Comparison of ENCODE assay signal across 26 mouse cellular contexts in genomic region chr6:34770491-34770890, GRCm38 (mm10). TPM values are rescaled to one million over a fixed set of nuclear protein-coding genes. Genes with fewer than 3 reads are reported as not detected.
DNase-seq lines count a peak whose midpoint lies in the region; ATAC-seq lines count a peak whose summit lies in the region.
"Had no signal": no experiment of that assay in that cellular context is flagged by ENCODE, and none has a peak within 500 bp of the region (broad histone marks: within the 10 kb centered on the region; RNA-seq: fewer than 3 reads in every experiment).

No protein-coding gene starts in this region.

- 42% methylated on average over 6 of the region's 6 CpGs for WGBS in heart, embryonic 10.5 days
- WGBS in heart, embryonic 13.5 days: 36% methylated on average over 6 of the region's 6 CpGs
- WGBS in heart, embryonic 16.5 days: 34% methylated on average over 6 of the region's 6 CpGs

- H3K4me1 ChIP-seq in heart, embryonic 10.5 days: peaks cover 8% of the 10 kb centered on the region; the same call in 1 of the 2 replicates
- H3K4me1 ChIP-seq in heart, embryonic 13.5 days: peaks cover 20% of the 10 kb centered on the region
- peaks cover 9% of the 10 kb centered on the region for H3K4me1 ChIP-seq in heart, embryonic 16.5 days (ENCODE audit: control insufficient read depth, insufficient read depth, low read length)
- H3K4me1 ChIP-seq: forebrain, embryonic 10.5 days; forebrain, embryonic 13.5 days; hindbrain, embryonic 10.5 days; hindbrain, embryonic 13.5 days; intestine, embryonic 15.5 days had no signal

- H3K36me3 ChIP-seq in heart, embryonic 10.5 days: peaks cover 68% of the 10 kb centered on the region
- H3K36me3 ChIP-seq in heart, embryonic 13.5 days: peaks cover 88% of the 10 kb centered on the region
- H3K36me3 ChIP-seq in heart, embryonic 16.5 days (ENCODE audit: control insufficient read depth, insufficient read depth): peaks cover 36% of the 10 kb centered on the region

- H3K9me3 ChIP-seq in heart, embryonic 10.5 days: no peaks in the 10 kb centered on the region
- no peaks in the 10 kb centered on the region for H3K9me3 ChIP-seq in heart, embryonic 13.5 days
- no peaks in the 10 kb centered on the region for H3K9me3 ChIP-seq in heart, embryonic 16.5 days (replicated peaks; ENCODE audit: control insufficient read depth, low read length)
- H3K9me3 ChIP-seq: forebrain, embryonic 10.5 days; forebrain, embryonic 13.5 days; hindbrain, embryonic 10.5 days; hindbrain, embryonic 13.5 days; intestine, embryonic 15.5 days had no signal

- DNase-seq in heart, embryonic 10.5 days (ENCODE audit: low spot score): no peak
- DNase-seq in heart, postnatal 4 days: no peak
- no peak for DNase-seq in heart, postnatal 10 days
- no peak for DNase-seq in heart, adult 9 months (ENCODE audit: low spot score in 2 of 2)
- peak; percentile 13 for DNase-seq in brain, adult 2 months (ENCODE audit: low read depth, low spot score)
- DNase-seq in kidney, postnatal 10 days: no peak
- DNase-seq: adrenal gland, adult 8-10 months; adrenal gland, postnatal 25 days; cerebellum, adult 18-20 months; cerebellum, adult 9-10 months; cerebellum, postnatal 14 days; gastrocnemius, postnatal 10 days; gastrocnemius, postnatal 36 days; heart, adult 18-20 months; kidney, adult 11 months; kidney, adult 8-10 months had no signal

- H3K9ac ChIP-seq in heart, embryonic 13.5 days: no peak overlapping the region
- H3K9ac ChIP-seq in heart, embryonic 16.5 days (ENCODE audit: low read length): no peak overlapping the region
- H3K9ac ChIP-seq: forebrain, embryonic 13.5 days; hindbrain, embryonic 13.5 days; intestine, embryonic 15.5 days had no signal

- peak overlapping the region; percentile 56 for H3K27ac ChIP-seq in heart, embryonic 10.5 days
- H3K27ac ChIP-seq in heart, embryonic 13.5 days (replicated peaks): peak overlapping the region; percentile 84
- peak overlapping the region; percentile 78 for H3K27ac ChIP-seq in heart, embryonic 16.5 days (ENCODE audit: low read length)
- H3K27ac ChIP-seq: forebrain, embryonic 10.5 days; forebrain, embryonic 13.5 days; hindbrain, embryonic 10.5 days; hindbrain, embryonic 13.5 days; intestine, embryonic 15.5 days had no signal

- no peaks in the 10 kb centered on the region for H3K27me3 ChIP-seq in heart, embryonic 10.5 days (ENCODE audit: insufficient read depth, poor library complexity, severe bottlenecking)
- no peaks in the 10 kb centered on the region for H3K27me3 ChIP-seq in heart, embryonic 13.5 days (replicated peaks)
- no peaks in the 10 kb centered on the region for H3K27me3 ChIP-seq in heart, embryonic 16.5 days (ENCODE audit: control insufficient read depth, insufficient read depth, low read length)
- H3K27me3 ChIP-seq: forebrain, embryonic 13.5 days; hindbrain, embryonic 13.5 days; intestine, embryonic 15.5 days had no signal

- no peak for ATAC-seq in heart, embryonic 13.5 days (ENCODE audit: extremely low read depth, insufficient number of reproducible peaks, low FRiP score, low TSS enrichment)
- ATAC-seq in heart, embryonic 16.5 days (replicated peaks; ENCODE audit: extremely low read depth, insufficient read depth, low FRiP score): peak; percentile 90
- ATAC-seq: activated CD4-positive, CD25-positive, alpha-beta regulatory T cell, adult 4 months; forebrain, embryonic 13.5 days; forebrain, embryonic 16.5 days; hindbrain, embryonic 16.5 days; intestine, embryonic 15.5 days had no signal

- H3K4me3 ChIP-seq in heart, embryonic 10.5 days: no peak overlapping the region
- H3K4me3 ChIP-seq in heart, embryonic 13.5 days: no peak overlapping the region
- H3K4me3 ChIP-seq in heart, embryonic 16.5 days (ENCODE audit: low read length): no peak overlapping the region
- H3K4me3 ChIP-seq: forebrain, embryonic 10.5 days; forebrain, embryonic 13.5 days; hindbrain, embryonic 10.5 days; hindbrain, embryonic 13.5 days; intestine, embryonic 15.5 days had no signal

- peak overlapping the region; percentile 20; the same call in 1 of the 2 replicates for H3K4me2 ChIP-seq in heart, embryonic 13.5 days
- H3K4me2 ChIP-seq in heart, embryonic 16.5 days (ENCODE audit: low read depth, low read length): no peak overlapping the region; the same call in 1 of the 2 replicates
- H3K4me2 ChIP-seq: forebrain, embryonic 13.5 days; hindbrain, embryonic 13.5 days; intestine, embryonic 15.5 days had no signal

- intact Hi-C loops in heart, postnatal 10 days (cut with DNase I): no loop called here

RNA-seq across cellular contexts. Expression of gene Agbl3, which starts 9.7 kb away (rescaled TPM):
- polyA plus RNA-seq in heart, embryonic 10.5 days (2016; fragmentation: Nextera tagmentation; extraction: Ambion mirVana): 4.0 and 6.0 TPM in 2 replicates
- 1 to 10 TPM; 6.9 to 7.5 TPM for total RNA-seq in heart, postnatal 4 days (2021)
- polyA plus RNA-seq in heart, embryonic 13.5 days (2015; fragmentation: Nextera tagmentation; extraction: Ambion mirVana): 5.1 and 6.2 TPM in 2 replicates
- 1 to 10 TPM; 6.9 to 8.2 TPM for total RNA-seq in heart, postnatal 10 days (2021)
- polyA plus RNA-seq in heart, embryonic 16.5 days (2015; fragmentation: Nextera tagmentation; extraction: Ambion mirVana): 4.4 and 7.9 TPM in 2 replicates
